ENCODE assay signal across 8 mouse cellular contexts in the genomic region with DNA sequence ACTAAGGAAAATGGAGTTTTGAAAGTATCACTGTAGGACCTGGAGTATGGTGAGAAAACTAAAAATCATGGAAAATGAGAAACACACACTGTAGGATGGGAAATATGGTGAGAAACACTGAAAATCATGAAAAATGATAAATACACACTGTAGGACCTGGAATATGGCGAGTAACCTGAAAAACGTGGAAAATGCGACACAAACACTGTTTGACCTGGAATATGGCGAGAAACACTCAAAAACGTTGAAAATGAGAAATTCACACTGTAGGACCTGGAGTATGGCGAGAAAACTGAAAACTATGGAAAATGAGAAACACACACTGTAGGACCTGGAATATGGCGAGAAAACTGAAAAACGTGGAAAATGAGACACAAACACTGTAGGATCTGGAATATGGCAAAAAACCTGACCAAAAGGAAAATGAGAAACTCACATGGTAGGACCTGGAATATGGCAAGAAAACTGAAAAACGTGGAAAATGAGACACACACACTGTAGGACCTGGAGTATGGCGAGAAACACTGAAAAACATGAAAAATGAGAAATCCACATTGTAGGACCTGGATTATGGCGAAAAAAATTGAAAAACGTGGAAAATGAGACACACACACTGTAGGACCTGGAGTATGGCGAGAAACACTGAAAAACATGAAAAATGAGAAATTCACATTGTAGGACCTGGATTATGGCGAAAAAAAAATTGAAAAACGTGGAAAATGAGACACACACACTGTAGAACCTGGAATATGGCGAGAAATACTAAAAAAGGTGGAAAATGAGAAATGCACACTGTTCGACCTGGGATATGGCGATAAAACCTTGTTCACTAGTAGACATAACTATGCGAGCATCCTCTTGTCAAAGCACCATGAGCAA.
A peak's percentile ranks its signal among the peaks of the same experiment; 100 is the strongest.
DNase-seq lines count a peak whose midpoint lies in the region; ATAC-seq and TF ChIP-seq lines count a peak whose summit lies in the region.

No protein-coding gene starts in this region.

- WGBS in heart, embryonic 14.5 days: 59% methylated on average over 19 of the region's 19 CpGs
- 58% methylated on average over 19 of the region's 19 CpGs for WGBS in forebrain, embryonic 12.5 days
- WGBS in limb, embryonic 14.5 days: 68% methylated on average over 19 of the region's 19 CpGs

- H3K4me1 ChIP-seq in heart, embryonic 14.5 days (ENCODE audit: control insufficient read depth in 2 of 2, insufficient read depth in 2 of 2, low read length in 2 of 2): no peaks in the 10 kb centered on the region
- no peaks in the 10 kb centered on the region for H3K4me1 ChIP-seq in forebrain, embryonic 12.5 days
- H3K4me1 ChIP-seq in limb, embryonic 14.5 days (ENCODE audit: control insufficient read depth, insufficient read depth, low read length): no peaks in the 10 kb centered on the region

- no peak overlapping the region for H3K4me3 ChIP-seq in heart, embryonic 14.5 days (ENCODE audit: control insufficient read depth in 1 of 2, insufficient read depth in 1 of 2, low read depth in 1 of 2, low read length in 2 of 2)
- no peak overlapping the region for H3K4me3 ChIP-seq in forebrain, embryonic 12.5 days (replicated peaks)
- H3K4me3 ChIP-seq in limb, embryonic 14.5 days (replicated peaks; ENCODE audit: low read length): no peak overlapping the region

- no peak overlapping the region for H3K27ac ChIP-seq in heart, embryonic 14.5 days (replicated peaks in 1 of 2; ENCODE audit: control insufficient read depth in 1 of 2, insufficient read depth in 1 of 2, low read depth in 2 of 2, low read length in 2 of 2)
- H3K27ac ChIP-seq in forebrain, embryonic 12.5 days: no peak overlapping the region
- no peak overlapping the region for H3K27ac ChIP-seq in limb, embryonic 14.5 days (replicated peaks; ENCODE audit: low read depth, low read length)

- no peak overlapping the region for H3K4me2 ChIP-seq in heart, embryonic 14.5 days (ENCODE audit: low read length)
- H3K4me2 ChIP-seq in forebrain, embryonic 12.5 days: no peak overlapping the region
- H3K4me2 ChIP-seq in limb, embryonic 14.5 days (replicated peaks; ENCODE audit: low read depth, low read length, severe bottlenecking): no peak overlapping the region

- peaks cover 10% of the 10 kb centered on the region for H3K9me3 ChIP-seq in heart, embryonic 14.5 days (ENCODE audit: control insufficient read depth, low read length)
- H3K9me3 ChIP-seq in forebrain, embryonic 12.5 days: no peaks in the 10 kb centered on the region
- H3K9me3 ChIP-seq in limb, embryonic 14.5 days (ENCODE audit: control insufficient read depth, low read length): peaks cover 9% of the 10 kb centered on the region

- H3K27me3 ChIP-seq in heart, embryonic 14.5 days (ENCODE audit: control insufficient read depth, insufficient read depth, low read length): no peaks in the 10 kb centered on the region
- H3K27me3 ChIP-seq in forebrain, embryonic 12.5 days: no peaks in the 10 kb centered on the region
- H3K27me3 ChIP-seq in limb, embryonic 14.5 days (ENCODE audit: control insufficient read depth, insufficient read depth, low read length): no peaks in the 10 kb centered on the region

- no peak for TF ChIP-seq POLR2A in limb, embryonic 14.5 days (IDR thresholded peaks at IDR 0.05; ENCODE audit: borderline replicate concordance, extremely low read depth, insufficient read depth, insufficient read length)

- DNase-seq in heart, postnatal 25 days (ENCODE audit: low spot score): no peak
- peak; percentile 40 for DNase-seq in MN1 (ENCODE audit: low spot score)
- DNase-seq in limb, embryonic 14.5 days (ENCODE audit: low spot score): no peak
- peak; percentile 14 for DNase-seq in retina, postnatal 7 days (ENCODE audit: low read depth, low spot score)
- no peak for DNase-seq in adrenal gland, adult 18-20 months (ENCODE audit: low spot score in 2 of 2)
- DNase-seq in layer of hippocampus, postnatal 14 days (ENCODE audit: low spot score in 2 of 2): no peak

- ATAC-seq in heart, embryonic 14.5 days (ENCODE audit: insufficient number of reproducible peaks, insufficient read depth, low FRiP score, low read depth): peak; percentile 100
- peak; percentile 97 for ATAC-seq in forebrain, embryonic 12.5 days (ENCODE audit: low FRiP score)
- ATAC-seq in limb, embryonic 14.5 days (ENCODE audit: low FRiP score, low read depth): peak; percentile 91

- no peak overlapping the region for H3K9ac ChIP-seq in heart, embryonic 14.5 days (ENCODE audit: low read length)
- no peak overlapping the region for H3K9ac ChIP-seq in forebrain, embryonic 12.5 days
- H3K9ac ChIP-seq in limb, embryonic 14.5 days (ENCODE audit: low read depth, low read length, severe bottlenecking): no peak overlapping the region

- H3K36me3 ChIP-seq in heart, embryonic 14.5 days (ENCODE audit: control insufficient read depth, insufficient read depth, low read length): no peaks in the 10 kb centered on the region
- H3K36me3 ChIP-seq in forebrain, embryonic 12.5 days (replicated peaks): no peaks in the 10 kb centered on the region
- H3K36me3 ChIP-seq in limb, embryonic 14.5 days (ENCODE audit: control insufficient read depth, insufficient read depth, low read length): no peaks in the 10 kb centered on the region

- intact Hi-C loops in heart, postnatal 25 days (cut with DNase I): no loop called here

Comparison
In these comparisons a context has a peak if more than half of its experiments do, and no peak if none do; other contexts are left out.
1. DNase-seq: peak in MN1 (single experiment) and retina, postnatal 7 days (single experiment); none in heart, postnatal 25 days (single experiment), limb, embryonic 14.5 days (single experiment), adrenal gland, adult 18-20 months (0 of 2) and layer of hippocampus, postnatal 14 days (0 of 2).
2. Peak in every context shown above with its lines, with median percentiles within 50 percentile points of each other: ATAC-seq.